Mouse (Mus musculus) heart, embryonic 11.5 days (tissue): ENCODE data around the gene Tnfrsf4. TPM values are rescaled to one million over a fixed set of nuclear protein-coding genes. Genes with fewer than 3 reads are reported as not detected.
A peak's percentile ranks its signal among the peaks of the same experiment; 100 is the strongest.

ENCODE experiments used
- ATAC-seq: fragments of 200-750 bp; cut with Nextera tagmentation; replicated peaks from 2 replicates; pipeline ENCODE4 v1.8.0; 2017; ENCODE audit warnings: moderate library complexity; ENCODE audit not compliant: insufficient number of reproducible peaks, low FRiP score, low TSS enrichment
- H3K27ac ChIP-seq: fragments of 300-500 bp; sonication (generic); 2 replicates; pipeline ENCODE4 v1.5.1; 2014; ENCODE audit warnings: mild to moderate bottlenecking, low read depth, low read length
- H3K27me3 ChIP-seq: fragments of 300-500 bp; sonication (generic); 2 replicates; pipeline ENCODE4 v1.6.1; 2014; ENCODE audit warnings: mild to moderate bottlenecking, low read length, mixed read lengths; ENCODE audit not compliant: control insufficient read depth, insufficient read depth
- H3K36me3 ChIP-seq: fragments of 300-500 bp; sonication (generic); 2 replicates; pipeline ENCODE4 v1.6.1; 2014; ENCODE audit warnings: mild to moderate bottlenecking, low read length, moderate library complexity, mixed read lengths; ENCODE audit not compliant: control insufficient read depth, insufficient read depth
- H3K4me1 ChIP-seq: fragments of 300-500 bp; sonication (generic); 2 replicates; pipeline ENCODE4 v1.6.1; 2014; ENCODE audit warnings: low read length; ENCODE audit not compliant: control insufficient read depth, insufficient read depth
- H3K4me2 ChIP-seq: fragments of 300-500 bp; sonication (generic); 2 replicates; pipeline ENCODE4 v1.6.1; 2014; ENCODE audit warnings: mild to moderate bottlenecking, moderate library complexity
- H3K4me3 ChIP-seq: fragments of 300-500 bp; sonication (generic); 2 replicates; pipeline ENCODE4 v1.5.1; 2014; ENCODE audit warnings: low read depth, low read length
- H3K9ac ChIP-seq: fragments of 300-500 bp; sonication (generic); 2 replicates; pipeline ENCODE4 v1.6.1; 2014; ENCODE audit warnings: mild to moderate bottlenecking, low read depth, low read length, moderate library complexity
- H3K9me3 ChIP-seq: fragments of 300-500 bp; sonication (generic); replicated peaks from 2 replicates; pipeline ENCODE4 v1.6.1; 2016; ENCODE audit warnings: low read length; ENCODE audit not compliant: control insufficient read depth
- WGBS: fragments of 180-500 bp; shearing (Covaris S2); extraction: QIAGEN DNeasy Blood & Tissue Kit; methylation state at CpG from one replicate; pipeline ENCODE4 v1.1.7; 2014; ENCODE audit not compliant: insufficient replicate concordance; 5-methylcytosine and 5-hydroxymethylcytosine counted together
- polyA plus RNA-seq: library from polyadenylated mRNA; unstranded; fragments of >200 nt; fragmentation: Nextera tagmentation; extraction: Ambion mirVana; gene quantifications from 2 replicates; pipeline ENCODE4 v1.2.1, GENCODE M21; 2014

The Tnfrsf4 gene
- polyA plus RNA-seq, 1 experiment from 2014 or later = 0.37 TPM

DNA sequence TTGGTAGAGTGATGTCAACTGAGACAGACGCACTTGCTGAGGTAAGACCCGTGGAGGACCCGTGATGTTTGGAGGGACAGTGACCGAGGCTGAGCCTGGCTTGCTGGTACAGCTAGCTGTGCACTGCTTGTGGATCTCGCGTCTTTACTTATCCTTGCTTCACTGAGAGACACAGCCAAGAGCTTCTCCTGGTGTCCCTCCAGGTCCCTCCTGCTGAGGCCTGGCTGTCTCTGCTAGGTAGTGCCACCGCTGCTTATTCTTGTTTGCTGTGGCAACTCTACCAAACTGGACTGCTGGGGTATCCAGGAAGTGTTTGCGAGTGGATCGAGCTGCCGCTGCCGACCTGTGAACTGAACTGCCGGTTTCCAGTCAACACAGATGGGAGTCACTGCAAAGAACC, 6.1 kb downstream of the Tnfrsf4 start:
- Histone ChIP-seq H3K27me3 (no peaks in the 10 kb centered on the region), H3K4me3 (no peak overlapping the region), H3K9ac (no peak overlapping the region), H3K36me3 (no peaks in the 10 kb centered on the region; the same call in 1 of the 2 replicates), H3K4me1 (peaks cover 6% of the 10 kb centered on the region), H3K4me2 (no peak overlapping the region), H3K9me3 (no peaks in the 10 kb centered on the region), H3K27ac (no peak overlapping the region)
- 84% methylated on average over 12 of the region's 12 CpGs for WGBS
- ATAC-seq = no peak

DNA sequence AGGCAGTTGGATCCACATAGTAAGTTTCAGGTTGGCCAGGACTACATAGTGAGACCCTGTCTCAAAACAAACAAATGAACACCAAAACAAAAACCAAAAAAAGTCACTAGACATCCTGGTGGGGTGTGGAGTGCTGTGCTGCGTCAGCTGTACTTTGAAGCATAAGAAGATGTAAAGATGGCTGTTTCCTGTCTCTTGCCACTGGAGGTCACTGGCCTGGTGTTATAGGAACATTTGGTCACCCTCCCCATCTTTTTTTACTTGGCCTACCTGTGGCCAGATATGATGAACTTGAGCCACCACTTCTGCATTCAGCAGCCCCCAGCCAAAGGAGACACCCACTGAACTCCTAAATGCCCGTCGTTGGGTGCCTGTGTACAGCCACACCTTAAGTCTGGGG, 7.7 kb downstream of the Tnfrsf4 start:
- Histone ChIP-seq H3K9me3 (no peaks in the 10 kb centered on the region), H3K4me3 (no peak overlapping the region), H3K9ac (no peak overlapping the region), H3K27ac (no peak overlapping the region), H3K36me3 (no peaks in the 10 kb centered on the region; the same call in 1 of the 2 replicates), H3K4me2 (no peak overlapping the region), H3K27me3 (no peaks in the 10 kb centered on the region), H3K4me1 (peaks cover 12% of the 10 kb centered on the region)
- WGBS = 63% methylated on average over 3 of the region's 3 CpGs
- ATAC-seq = no peak

DNA sequence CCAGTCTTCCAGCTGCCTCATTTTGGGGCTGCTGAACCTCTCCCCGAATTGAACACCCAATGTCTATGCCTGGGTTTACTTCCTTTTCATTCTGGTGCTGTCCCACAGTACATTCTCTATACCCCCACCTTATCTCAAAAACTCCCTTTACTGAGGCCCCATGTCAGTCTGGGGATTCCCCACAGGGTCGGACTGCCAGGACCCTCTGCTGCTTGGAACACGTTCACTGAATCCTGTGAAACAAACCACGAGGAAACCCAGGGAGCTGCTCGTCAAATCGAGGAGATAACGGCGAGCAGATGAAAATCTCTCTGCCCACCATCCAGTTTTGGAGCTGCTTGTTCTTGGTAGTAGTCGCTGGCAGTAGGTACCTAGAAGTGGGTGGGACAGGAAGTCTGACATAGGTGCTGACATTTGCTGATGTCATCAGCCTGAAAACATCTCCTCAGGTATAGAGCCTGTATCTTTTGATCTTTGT, 8.3 kb downstream of the Tnfrsf4 start:
- Histone ChIP-seq H3K9ac (no peak overlapping the region), H3K4me3 (no peak overlapping the region), H3K4me1 (peaks cover 13% of the 10 kb centered on the region), H3K36me3 (no peaks in the 10 kb centered on the region), H3K27ac (no peak overlapping the region), H3K27me3 (no peaks in the 10 kb centered on the region), H3K4me2 (no peak overlapping the region), H3K9me3 (no peaks in the 10 kb centered on the region)
- 39% methylated on average over 9 of the region's 9 CpGs for WGBS
- no peak for ATAC-seq

DNA sequence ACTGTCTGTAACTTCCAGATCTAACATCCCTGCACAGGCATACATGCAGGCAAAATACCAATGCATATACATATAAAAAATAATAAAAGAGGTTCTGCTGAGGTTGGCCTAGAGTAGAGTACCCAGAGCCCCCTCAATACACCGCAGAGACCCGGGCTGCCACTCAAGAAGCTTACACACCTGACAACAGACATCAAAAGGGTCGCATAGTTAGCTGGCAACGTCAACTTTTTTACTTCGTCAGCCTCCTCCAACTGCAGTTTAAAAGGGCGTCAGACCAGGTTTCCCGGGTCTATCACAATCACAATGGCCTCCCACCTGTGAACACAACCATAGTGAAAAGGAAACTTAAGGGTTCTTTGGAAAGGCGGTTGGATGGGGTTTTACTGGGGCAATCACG, 9.9 kb downstream of the Tnfrsf4 start:
- no peak overlapping the region for H3K4me2 ChIP-seq
- no peaks in the 10 kb centered on the region for H3K9me3 ChIP-seq
- H3K27me3 ChIP-seq = no peaks in the 10 kb centered on the region
- no peak overlapping the region for H3K9ac ChIP-seq
- H3K4me3 ChIP-seq = no peak overlapping the region
- no peak overlapping the region for H3K27ac ChIP-seq
- H3K4me1 ChIP-seq = peaks cover 13% of the 10 kb centered on the region
- no peak for ATAC-seq
- H3K36me3 ChIP-seq = 0 out of 2 replicates have a peak, but pooled peaks cover 4% of the 10 kb centered on the region
- 77% methylated on average over 9 of the region's 9 CpGs for WGBS

DNA sequence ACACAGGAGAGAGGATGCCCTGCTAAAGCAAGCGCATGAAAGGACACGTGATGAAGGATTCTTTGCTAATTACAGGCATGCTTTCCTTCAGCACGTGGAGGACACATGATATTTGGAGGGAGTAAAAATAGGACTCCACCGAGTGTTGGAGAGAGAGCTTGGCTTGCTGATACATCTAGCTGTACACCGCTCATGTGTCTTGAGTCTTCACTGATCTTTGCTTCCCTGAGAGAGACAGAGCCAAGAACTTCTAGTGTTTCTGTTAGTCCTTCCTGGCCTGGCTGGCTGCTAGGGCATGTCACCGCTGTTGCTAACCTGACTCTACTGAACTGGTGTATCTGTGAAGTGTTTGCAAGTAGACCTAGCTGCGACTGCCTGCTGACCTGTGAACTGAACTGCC, 10.5 kb downstream of the Tnfrsf4 start:
- Histone ChIP-seq H3K4me2 (no peak overlapping the region), H3K9me3 (no peaks in the 10 kb centered on the region), H3K27ac (no peak overlapping the region), H3K4me3 (no peak overlapping the region), H3K4me1 (peaks cover 13% of the 10 kb centered on the region), H3K9ac (no peak overlapping the region), H3K36me3 (0 out of 2 replicates have a peak, but pooled peaks cover 4% of the 10 kb centered on the region), H3K27me3 (no peaks in the 10 kb centered on the region)
- 85% methylated on average over 7 of the region's 7 CpGs for WGBS
- no peak for ATAC-seq

DNA sequence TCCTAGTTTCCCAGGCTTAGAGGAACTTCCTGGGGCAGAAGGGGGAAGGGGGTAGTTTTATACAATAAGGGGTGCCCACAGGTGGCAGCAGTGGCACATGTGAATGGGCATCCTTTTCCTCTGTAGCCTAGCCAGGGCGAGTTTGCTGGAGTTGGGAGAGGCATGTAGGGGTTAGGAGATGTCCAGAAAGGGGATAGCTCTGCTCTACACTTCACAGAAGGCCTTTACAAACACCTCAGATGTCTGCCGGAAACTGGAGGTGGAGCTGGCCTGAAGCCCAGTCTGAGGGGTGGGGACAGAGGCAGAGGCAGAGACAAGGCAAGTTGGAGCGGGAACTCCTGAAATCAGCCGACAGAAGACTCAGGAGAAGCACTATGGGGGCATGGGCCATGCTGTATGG, 12.4 kb downstream of the Tnfrsf4 start, which contains the start of gene Tnfrsf18:
Tnfrsf18 (plus strand) TSS at position 152 of the 400 bp plus-strand sequence.
- no peaks in the 10 kb centered on the region for H3K27me3 ChIP-seq

DNA sequence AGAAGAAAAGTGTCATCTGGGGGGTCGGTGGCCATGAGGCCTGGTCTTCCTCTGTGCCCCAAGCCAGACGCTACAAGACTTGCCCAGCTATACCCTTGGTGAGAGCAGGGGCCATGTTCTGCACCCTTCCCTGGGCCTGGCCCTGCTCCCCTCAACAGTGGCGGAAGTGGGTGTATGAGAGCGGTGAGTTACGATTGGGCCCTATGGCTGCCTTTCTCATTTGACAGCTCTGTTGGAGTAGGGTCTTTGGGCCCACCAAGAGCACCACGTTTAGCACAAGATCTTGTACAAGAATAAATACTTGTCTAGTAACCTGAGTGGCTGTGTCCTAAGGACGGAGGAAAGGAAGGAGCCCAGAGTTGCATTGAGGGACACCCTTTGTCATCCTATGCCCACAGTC, 14.9 kb downstream of the Tnfrsf4 start:
- Histone ChIP-seq H3K27me3 (no peaks in the 10 kb centered on the region), H3K27ac (no peak overlapping the region), H3K36me3 (0 out of 2 replicates have a peak, but pooled peaks cover 4% of the 10 kb centered on the region), H3K9me3 (no peaks in the 10 kb centered on the region), H3K9ac (no peak overlapping the region), H3K4me3 (no peak overlapping the region), H3K4me2 (no peak overlapping the region), H3K4me1 (peaks cover 22% of the 10 kb centered on the region)
- ATAC-seq = no peak
- WGBS = 84% methylated on average over 7 of the region's 7 CpGs

More for the DNA sequence above, 12.4 kb downstream of the Tnfrsf4 start, which contains the start of gene Tnfrsf18:
- Histone ChIP-seq H3K9me3 (no peaks in the 10 kb centered on the region), H3K4me2 (no peak within 1 kb of the TSS), H3K27ac (no peak within 1 kb of the TSS), H3K4me3 (no peak within 1 kb of the TSS), H3K9ac (0 out of 2 replicates have a peak within 1 kb of the TSS, but pooled peaks have one; percentile 3), H3K4me1 (peaks cover 21% of the 10 kb centered on the region), H3K36me3 (0 out of 2 replicates have a peak, but pooled peaks cover 4% of the 10 kb centered on the region)
- ATAC-seq = peak; percentile 44; the same call in 1 of the 2 replicates
- WGBS = 50% methylated on average over 4 of the region's 4 CpGs

DNA sequence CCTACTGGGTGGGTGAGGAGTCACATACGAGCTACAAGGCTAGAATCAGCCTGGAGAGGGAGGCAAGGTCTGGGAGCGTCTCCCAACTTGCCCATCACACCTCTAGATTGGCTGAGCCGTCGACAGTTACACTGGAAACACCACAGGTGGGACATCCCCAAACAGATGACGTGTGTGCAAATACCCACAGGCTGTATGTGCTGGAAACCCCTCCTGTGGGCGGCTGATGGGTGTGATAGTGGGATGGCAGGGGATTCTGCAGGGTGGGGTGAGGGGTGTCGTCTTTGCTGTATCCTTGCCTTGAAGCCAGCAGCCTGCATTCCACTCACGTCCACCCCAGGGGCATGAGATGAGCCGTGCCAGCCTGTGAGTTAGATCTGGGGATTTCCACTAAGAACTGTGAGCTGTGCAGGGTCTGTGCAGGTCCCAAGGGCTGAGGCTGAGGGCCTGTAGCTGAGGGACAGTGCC, 17.0 kb downstream of the Tnfrsf4 start:
- 53% methylated on average over 9 of the region's 9 CpGs for WGBS
- Histone ChIP-seq H3K4me2 (peak overlapping the region; percentile 60), H3K27me3 (peaks cover 18% of the 10 kb centered on the region), H3K9me3 (no peaks in the 10 kb centered on the region), H3K27ac (no peak overlapping the region), H3K4me1 (peaks cover 22% of the 10 kb centered on the region), H3K9ac (peak overlapping the region; percentile 73), H3K36me3 (0 out of 2 replicates have a peak, but pooled peaks cover 4% of the 10 kb centered on the region), H3K4me3 (peak overlapping the region; percentile 57)
- ATAC-seq = no peak

DNA sequence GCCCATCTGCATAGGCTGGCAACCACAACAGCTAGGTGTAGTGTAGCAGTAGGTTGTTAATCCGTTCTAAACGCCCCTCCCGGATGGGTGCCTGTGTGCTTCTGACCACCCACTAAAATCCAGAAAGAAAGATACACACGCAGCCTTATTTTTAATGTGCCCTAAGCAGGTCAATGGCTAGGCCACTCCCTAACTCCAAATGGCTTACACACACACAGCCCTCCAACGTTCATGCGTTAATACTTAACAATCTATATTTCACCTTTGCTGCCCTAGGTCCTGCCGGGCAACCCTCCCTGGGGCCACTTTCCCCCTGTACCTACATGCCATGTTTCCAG, 17.6 kb downstream of the Tnfrsf4 start:
- ATAC-seq = no peak
- Histone ChIP-seq H3K27me3 (peaks cover 23% of the 10 kb centered on the region), H3K4me1 (peaks cover 17% of the 10 kb centered on the region), H3K4me3 (peak overlapping the region; percentile 57), H3K4me2 (peak overlapping the region; percentile 60), H3K9me3 (no peaks in the 10 kb centered on the region), H3K9ac (peak overlapping the region; percentile 73), H3K27ac (peak overlapping the region; percentile 91), H3K36me3 (0 out of 2 replicates have a peak, but pooled peaks cover 4% of the 10 kb centered on the region)
- 8% methylated on average over 7 of the region's 7 CpGs for WGBS
